Mouse (Mus musculus) limb, embryonic 12.5 days (tissue): ENCODE results near the gene Ldhb. TPM values are rescaled to one million over a fixed set of nuclear protein-coding genes. Genes with fewer than 3 reads are reported as not detected.

ENCODE experiments used
- polyA plus RNA-seq: library from polyadenylated mRNA; unstranded; fragments of >200 nt; fragmentation: Nextera tagmentation; extraction: Ambion mirVana; gene quantifications from 2 replicates; pipeline ENCODE4 v1.2.1, GENCODE M21; 2016

Gene Ldhb
- polyA plus RNA-seq, 1 experiment from 2014 or later = 480 TPM

Other genes starting within 250 kb of the Ldhb start
- gene Iapp, start 209.5 kb downstream of the Ldhb start, polyA plus RNA-seq = not detected in 2 replicates
- gene Slco1a5, start 185.0 kb downstream of the Ldhb start, polyA plus RNA-seq = not detected in 2 replicates
- 17.1 and 17.6 TPM in 2 replicates for gene Pyroxd1, start 162.3 kb downstream of the Ldhb start, polyA plus RNA-seq
- gene Recql, start 120.9 kb downstream of the Ldhb start, polyA plus RNA-seq = 29.7 and 32.2 TPM in 2 replicates
- gene Golt1b, start 120.7 kb downstream of the Ldhb start, polyA plus RNA-seq = 116 and 118 TPM in 2 replicates
- gene Spx, start 94.5 kb downstream of the Ldhb start, polyA plus RNA-seq = 1.2 and 1.7 TPM in 2 replicates
- not detected in 2 replicates for gene Gys2, start 34.8 kb downstream of the Ldhb start, polyA plus RNA-seq
- gene Kcnj8, start 63.7 kb upstream of the Ldhb start, polyA plus RNA-seq = 0.44 and 0.59 TPM in 2 replicates
- gene Abcc9, start 194.4 kb upstream of the Ldhb start, polyA plus RNA-seq = 0.53 and 0.73 TPM in 2 replicates
- gene Cmas, start 248.7 kb upstream of the Ldhb start, polyA plus RNA-seq = 81.9 and 86.3 TPM in 2 replicates